ENCODE assay signal across 12 mouse cellular contexts in genomic region chr16:4418072-4418471, GRCm38 (mm10). TPM values are rescaled to one million over a fixed set of nuclear protein-coding genes. Genes with fewer than 3 reads are reported as not detected.
DNase-seq lines count a peak whose midpoint lies in the region; ATAC-seq and TF ChIP-seq lines count a peak whose summit lies in the region.
"Had no signal": no experiment of that assay in that cellular context is flagged by ENCODE, and none has a peak within 500 bp of the region (broad histone marks: within the 10 kb centered on the region; RNA-seq: fewer than 3 reads in every experiment).

No protein-coding gene starts in this region.

- H3K36me3 ChIP-seq in forebrain, embryonic 13.5 days (ENCODE audit: poor library complexity, severe bottlenecking) = no peaks in the 10 kb centered on the region
- no peaks in the 10 kb centered on the region for H3K36me3 ChIP-seq in forebrain, embryonic 10.5 days (replicated peaks)
- H3K36me3 ChIP-seq in lung, embryonic 14.5 days (ENCODE audit: insufficient read depth) = no peaks in the 10 kb centered on the region
- no peaks in the 10 kb centered on the region for H3K36me3 ChIP-seq in limb, embryonic 15.5 days
- no peaks in the 10 kb centered on the region for H3K36me3 ChIP-seq in stomach, embryonic 14.5 days (ENCODE audit: control insufficient read depth, insufficient read depth, low read length)

- H3K4me1 ChIP-seq in forebrain, embryonic 13.5 days = peaks cover 45% of the 10 kb centered on the region
- peaks cover 26% of the 10 kb centered on the region for H3K4me1 ChIP-seq in forebrain, embryonic 10.5 days
- peaks cover 8% of the 10 kb centered on the region for H3K4me1 ChIP-seq in lung, embryonic 14.5 days (ENCODE audit: insufficient read depth)
- H3K4me1 ChIP-seq in limb, embryonic 15.5 days = peaks cover 42% of the 10 kb centered on the region
- H3K4me1 ChIP-seq in stomach, embryonic 14.5 days (ENCODE audit: control insufficient read depth, insufficient read depth, low read length) = peaks cover 14% of the 10 kb centered on the region

- 93% methylated on average over 11 of the region's 11 CpGs for WGBS in forebrain, embryonic 13.5 days
- WGBS in forebrain, embryonic 10.5 days = 93% methylated on average over 11 of the region's 11 CpGs
- WGBS in lung, embryonic 14.5 days = 90% methylated on average over 11 of the region's 11 CpGs
- 93% methylated on average over 11 of the region's 11 CpGs for WGBS in limb, embryonic 15.5 days
- 95% methylated on average over 11 of the region's 11 CpGs for WGBS in stomach, embryonic 14.5 days

- H3K9me3 ChIP-seq in forebrain, embryonic 13.5 days (replicated peaks) = no peaks in the 10 kb centered on the region
- H3K9me3 ChIP-seq in forebrain, embryonic 10.5 days = no peaks in the 10 kb centered on the region
- no peaks in the 10 kb centered on the region for H3K9me3 ChIP-seq in lung, embryonic 14.5 days (ENCODE audit: low read depth, low read length)
- H3K9me3 ChIP-seq in limb, embryonic 15.5 days = no peaks in the 10 kb centered on the region
- H3K9me3 ChIP-seq in stomach, embryonic 14.5 days (ENCODE audit: control insufficient read depth, low read depth, low read length) = no peaks in the 10 kb centered on the region

- H3K4me2 ChIP-seq in forebrain, embryonic 13.5 days = peak overlapping the region; percentile 98
- H3K4me2 ChIP-seq in lung, embryonic 14.5 days = peak overlapping the region; percentile 99; the same call in 1 of the 2 replicates
- peak overlapping the region; percentile 95; the same call in 1 of the 2 replicates for H3K4me2 ChIP-seq in limb, embryonic 15.5 days
- peak overlapping the region; percentile 99; the same call in 1 of the 2 replicates for H3K4me2 ChIP-seq in stomach, embryonic 14.5 days (replicated peaks; ENCODE audit: low read depth, low read length)

- no peak for DNase-seq in forebrain, embryonic 10.5 days (ENCODE audit: extremely low spot score, low spot score)
- no peak for DNase-seq in lung, embryonic 14.5 days
- DNase-seq in lung, postnatal 25 days (ENCODE audit: low spot score) = no peak
- no peak for DNase-seq in kidney, postnatal 25 days
- no peak for DNase-seq in spleen, postnatal 4 days (ENCODE audit: low spot score in 2 of 2)
- DNase-seq: B cell, adult 2 months; cerebellum, postnatal 25 days; lung, adult 2 months; thymus, postnatal 25 days had no signal

- no peak for TF ChIP-seq CTCF in lung, embryonic 14.5 days (IDR thresholded peaks at IDR 0.05; ENCODE audit: low read depth)

- H3K27ac ChIP-seq in forebrain, embryonic 13.5 days = no peak overlapping the region
- no peak overlapping the region for H3K27ac ChIP-seq in forebrain, embryonic 10.5 days
- H3K27ac ChIP-seq in lung, embryonic 14.5 days (ENCODE audit: low read depth) = no peak overlapping the region
- H3K27ac ChIP-seq in limb, embryonic 15.5 days = no peak overlapping the region
- H3K27ac ChIP-seq in stomach, embryonic 14.5 days (ENCODE audit: low read length) = no peak overlapping the region

- no peak overlapping the region for H3K9ac ChIP-seq in forebrain, embryonic 13.5 days
- H3K9ac ChIP-seq in lung, embryonic 14.5 days = no peak overlapping the region
- H3K9ac ChIP-seq in limb, embryonic 15.5 days = no peak overlapping the region
- H3K9ac ChIP-seq in stomach, embryonic 14.5 days (replicated peaks; ENCODE audit: low read depth, low read length) = no peak overlapping the region

- peaks cover 20% of the 10 kb centered on the region for H3K27me3 ChIP-seq in forebrain, embryonic 13.5 days
- peaks cover 70% of the 10 kb centered on the region for H3K27me3 ChIP-seq in forebrain, embryonic 10.5 days (ENCODE audit: poor library complexity, severe bottlenecking)
- peaks cover 14% of the 10 kb centered on the region for H3K27me3 ChIP-seq in lung, embryonic 14.5 days (ENCODE audit: insufficient read depth, low read length)
- H3K27me3 ChIP-seq in limb, embryonic 15.5 days = peaks cover 11% of the 10 kb centered on the region; the same call in 1 of the 2 replicates
- H3K27me3 ChIP-seq in stomach, embryonic 14.5 days (ENCODE audit: control insufficient read depth, insufficient read depth, low read length) = no peaks in the 10 kb centered on the region; the same call in 1 of the 2 replicates

- no peak for ATAC-seq in forebrain, embryonic 13.5 days
- no peak for ATAC-seq in lung, embryonic 14.5 days (ENCODE audit: insufficient read depth)
- ATAC-seq in limb, embryonic 15.5 days (ENCODE audit: insufficient number of reproducible peaks, low FRiP score, low TSS enrichment, low read depth) = no peak
- no peak for ATAC-seq in stomach, embryonic 14.5 days (ENCODE audit: insufficient number of reproducible peaks, insufficient read depth, low FRiP score, low read depth)

- peak overlapping the region; percentile 79; the same call in 1 of the 2 replicates for H3K4me3 ChIP-seq in forebrain, embryonic 13.5 days
- H3K4me3 ChIP-seq in forebrain, embryonic 10.5 days = no peak overlapping the region
- H3K4me3 ChIP-seq in lung, embryonic 14.5 days (ENCODE audit: low read depth, low read length) = no peak overlapping the region
- no peak overlapping the region for H3K4me3 ChIP-seq in limb, embryonic 15.5 days
- no peak overlapping the region for H3K4me3 ChIP-seq in stomach, embryonic 14.5 days (ENCODE audit: low read depth, low read length)

RNA-seq across cellular contexts. Expression of gene Adcy9, which starts 2.2 kb away (rescaled TPM):
- polyA plus RNA-seq in forebrain, embryonic 13.5 days (2015; fragmentation: Nextera tagmentation; extraction: Ambion mirVana) = 1.0 and 1.3 TPM in 2 replicates
- polyA plus RNA-seq in forebrain, embryonic 10.5 days (2016; fragmentation: Nextera tagmentation; extraction: Ambion mirVana) = 0.30 and 0.35 TPM in 2 replicates
- 1.3 and 1.4 TPM in 2 replicates for polyA plus RNA-seq in lung, embryonic 14.5 days (2014; fragmentation: Nextera tagmentation; extraction: Ambion mirVana)
- polyA plus RNA-seq in limb, embryonic 15.5 days (2015; fragmentation: Nextera tagmentation; extraction: Ambion mirVana) = 1.4 and 1.6 TPM in 2 replicates
- 1.2 and 1.4 TPM in 2 replicates for polyA plus RNA-seq in stomach, embryonic 14.5 days (2014; fragmentation: Nextera tagmentation; extraction: Ambion mirVana)
